Mouse (Mus musculus): ENCODE measurements around the gene Spata13. TPM values are rescaled to one million over a fixed set of nuclear protein-coding genes. Genes with fewer than 3 reads are reported as not detected.

Gene Spata13
- polyA plus RNA-seq, 1 experiment from 2014 or later, result 14.0 TPM

DNA sequence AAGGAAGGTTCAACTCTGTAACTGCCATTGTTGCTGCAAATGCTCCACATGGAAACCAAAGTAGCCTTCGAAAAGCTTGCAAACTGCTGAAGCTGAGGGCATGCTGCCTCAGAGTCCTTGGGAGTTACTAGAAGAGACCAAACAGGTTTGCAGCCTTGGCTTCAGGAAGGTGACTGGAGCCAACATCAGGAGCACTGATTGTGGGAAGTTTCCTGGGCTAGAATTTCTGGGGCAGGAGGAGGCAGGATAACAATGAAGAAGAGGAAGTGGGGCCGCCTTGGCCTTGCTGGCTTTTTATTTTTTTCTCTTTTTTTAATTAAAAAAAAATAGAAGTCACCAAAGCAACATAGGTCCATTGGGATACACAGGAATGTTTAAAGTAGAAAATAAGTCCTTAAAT, 34.8 kb upstream of the Spata13 start:
- Histone ChIP-seq H3K27ac (ENCODE audit: low read depth) (no peak overlapping the region), H3K4me2 (ENCODE audit: low read depth, low read length) (no peak overlapping the region), H3K4me1 (ENCODE audit: insufficient read depth) (no peaks in the 10 kb centered on the region; the same call in 1 of the 2 replicates), H3K9ac (replicated peaks) (no peak overlapping the region), H3K36me3 (replicated peaks; ENCODE audit: insufficient read depth, low read length) (no peaks in the 10 kb centered on the region), H3K27me3 (ENCODE audit: insufficient read depth, low read length) (no peaks in the 10 kb centered on the region), H3K9me3 (ENCODE audit: low read length) (no peaks in the 10 kb centered on the region), H3K4me3 (ENCODE audit: low read depth, low read length) (no peak overlapping the region)
- TF ChIP-seq EP300 (IDR thresholded peaks at IDR 0.05; ENCODE audit: low read depth), result no peak
- TF ChIP-seq CTCF (IDR thresholded peaks at IDR 0.05; ENCODE audit: low read depth), result no peak
- DNase-seq, result no peak
- no peak for ATAC-seq
- WGBS (ENCODE audit: insufficient replicate concordance), result 51% methylated on average over 2 of the region's 2 CpGs

GRCm38 (mm10) chr14:60605564-60605963, 28.2 kb upstream of the Spata13 start:
- Histone ChIP-seq H3K4me2 (ENCODE audit: low read depth, low read length) (no peak overlapping the region), H3K4me3 (ENCODE audit: low read depth, low read length) (no peak overlapping the region), H3K9ac (replicated peaks) (no peak overlapping the region), H3K27me3 (ENCODE audit: insufficient read depth, low read length) (no peaks in the 10 kb centered on the region), H3K36me3 (replicated peaks; ENCODE audit: insufficient read depth, low read length) (no peaks in the 10 kb centered on the region), H3K27ac (ENCODE audit: low read depth) (no peak overlapping the region), H3K4me1 (ENCODE audit: insufficient read depth) (no peaks in the 10 kb centered on the region), H3K9me3 (ENCODE audit: low read length) (no peaks in the 10 kb centered on the region)
- no peak for TF ChIP-seq CTCF (IDR thresholded peaks at IDR 0.05; ENCODE audit: low read depth)
- no peak for TF ChIP-seq EP300 (IDR thresholded peaks at IDR 0.05; ENCODE audit: low read depth)
- ATAC-seq, result no peak
- WGBS (ENCODE audit: insufficient replicate concordance), result 63% methylated on average over 2 of the region's 2 CpGs
- no peak for DNase-seq

GRCm38 (mm10) chr14:60606194-60606593, 27.6 kb upstream of the Spata13 start:
- DNase-seq, result no peak
- TF ChIP-seq CTCF (IDR thresholded peaks at IDR 0.05; ENCODE audit: low read depth) (no peak), EP300 (IDR thresholded peaks at IDR 0.05; ENCODE audit: low read depth) (no peak)
- Histone ChIP-seq H3K4me3 (ENCODE audit: low read depth, low read length) (no peak overlapping the region), H3K4me2 (ENCODE audit: low read depth, low read length) (no peak overlapping the region), H3K9ac (replicated peaks) (no peak overlapping the region), H3K36me3 (replicated peaks; ENCODE audit: insufficient read depth, low read length) (no peaks in the 10 kb centered on the region), H3K27me3 (ENCODE audit: insufficient read depth, low read length) (no peaks in the 10 kb centered on the region), H3K9me3 (ENCODE audit: low read length) (no peaks in the 10 kb centered on the region), H3K27ac (ENCODE audit: low read depth) (no peak overlapping the region), H3K4me1 (ENCODE audit: insufficient read depth) (no peaks in the 10 kb centered on the region)
- 69% methylated on average over 4 of the region's 4 CpGs for WGBS (ENCODE audit: insufficient replicate concordance)
- no peak for ATAC-seq

DNA sequence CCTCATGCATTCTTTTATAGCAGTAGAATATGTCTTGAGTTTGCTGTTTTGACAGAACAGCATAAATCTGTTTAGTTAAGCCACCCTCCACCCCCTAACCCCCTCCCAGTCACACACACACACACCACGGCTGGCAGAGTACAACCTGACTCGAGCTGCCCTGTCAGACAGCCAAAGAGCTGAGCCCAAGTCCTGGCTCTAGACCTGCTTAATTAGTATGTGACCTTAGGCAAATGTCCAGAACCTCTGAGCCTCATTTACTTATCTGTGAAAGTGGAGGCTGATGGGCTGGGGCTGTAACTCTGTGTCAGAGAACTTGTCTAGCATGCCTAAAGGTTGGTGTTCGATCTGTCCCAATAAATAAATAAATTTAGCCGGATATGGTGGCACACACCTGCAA, 26.1 kb upstream of the Spata13 start:
- Histone ChIP-seq H3K9ac (replicated peaks) (no peak overlapping the region), H3K36me3 (replicated peaks; ENCODE audit: insufficient read depth, low read length) (no peaks in the 10 kb centered on the region), H3K27ac (ENCODE audit: low read depth) (no peak overlapping the region), H3K4me3 (ENCODE audit: low read depth, low read length) (no peak overlapping the region), H3K4me1 (ENCODE audit: insufficient read depth) (no peaks in the 10 kb centered on the region), H3K9me3 (ENCODE audit: low read length) (no peaks in the 10 kb centered on the region), H3K27me3 (ENCODE audit: insufficient read depth, low read length) (no peaks in the 10 kb centered on the region), H3K4me2 (ENCODE audit: low read depth, low read length) (no peak overlapping the region)
- TF ChIP-seq EP300 (IDR thresholded peaks at IDR 0.05; ENCODE audit: low read depth) (no peak), CTCF (IDR thresholded peaks at IDR 0.05; ENCODE audit: low read depth) (no peak)
- ATAC-seq, result no peak
- 85% methylated on average over 4 of the region's 4 CpGs for WGBS (ENCODE audit: insufficient replicate concordance)
- no peak for DNase-seq

GRCm38 (mm10) chr14:60609160-60609559, 24.6 kb upstream of the Spata13 start:
- ATAC-seq (no peak), DNase-seq (no peak)
- no peak for TF ChIP-seq EP300 (IDR thresholded peaks at IDR 0.05; ENCODE audit: low read depth)
- no peak for TF ChIP-seq CTCF (IDR thresholded peaks at IDR 0.05; ENCODE audit: low read depth)
- no peaks in the 10 kb centered on the region for H3K9me3 ChIP-seq (ENCODE audit: low read length)
- WGBS (ENCODE audit: insufficient replicate concordance), result 58% methylated on average over 1 of the region's 1 CpGs
- no peaks in the 10 kb centered on the region for H3K36me3 ChIP-seq (replicated peaks; ENCODE audit: insufficient read depth, low read length)
- H3K27ac ChIP-seq (ENCODE audit: low read depth), result no peak overlapping the region
- no peak overlapping the region for H3K4me3 ChIP-seq (ENCODE audit: low read depth, low read length)
- no peaks in the 10 kb centered on the region for H3K4me1 ChIP-seq (ENCODE audit: insufficient read depth)
- H3K9ac ChIP-seq (replicated peaks), result no peak overlapping the region
- H3K27me3 ChIP-seq (ENCODE audit: insufficient read depth, low read length), result no peaks in the 10 kb centered on the region
- no peak overlapping the region for H3K4me2 ChIP-seq (ENCODE audit: low read depth, low read length)

GRCm38 (mm10) chr14:60612671-60613070, 21.1 kb upstream of the Spata13 start:
- no peaks in the 10 kb centered on the region for H3K36me3 ChIP-seq (replicated peaks; ENCODE audit: insufficient read depth, low read length)
- no peaks in the 10 kb centered on the region for H3K27me3 ChIP-seq (ENCODE audit: insufficient read depth, low read length)
- no peak overlapping the region for H3K27ac ChIP-seq (ENCODE audit: low read depth)
- H3K9me3 ChIP-seq (ENCODE audit: low read length), result no peaks in the 10 kb centered on the region
- H3K4me3 ChIP-seq (ENCODE audit: low read depth, low read length), result no peak overlapping the region
- no peak overlapping the region for H3K9ac ChIP-seq (replicated peaks)
- TF ChIP-seq CTCF (IDR thresholded peaks at IDR 0.05; ENCODE audit: low read depth) (no peak), EP300 (IDR thresholded peaks at IDR 0.05; ENCODE audit: low read depth) (no peak)
- WGBS (ENCODE audit: insufficient replicate concordance), result 53% methylated on average over 7 of the region's 7 CpGs
- DNase-seq (no peak), ATAC-seq (no peak)
- H3K4me1 ChIP-seq (ENCODE audit: insufficient read depth), result no peaks in the 10 kb centered on the region
- H3K4me2 ChIP-seq (ENCODE audit: low read depth, low read length), result no peak overlapping the region

GRCm38 (mm10) chr14:60621076-60621475, 12.7 kb upstream of the Spata13 start:
- no peak overlapping the region for H3K4me2 ChIP-seq (ENCODE audit: low read depth, low read length)
- H3K9ac ChIP-seq (replicated peaks), result no peak overlapping the region
- no peak for ATAC-seq
- no peaks in the 10 kb centered on the region for H3K36me3 ChIP-seq (replicated peaks; ENCODE audit: insufficient read depth, low read length)
- H3K27me3 ChIP-seq (ENCODE audit: insufficient read depth, low read length), result no peaks in the 10 kb centered on the region
- no peak overlapping the region for H3K4me3 ChIP-seq (ENCODE audit: low read depth, low read length)
- DNase-seq, result no peak
- 42% methylated on average over 9 of the region's 9 CpGs for WGBS (ENCODE audit: insufficient replicate concordance)
- H3K4me1 ChIP-seq (ENCODE audit: insufficient read depth), result no peaks in the 10 kb centered on the region
- H3K27ac ChIP-seq (ENCODE audit: low read depth), result no peak overlapping the region
- TF ChIP-seq CTCF (IDR thresholded peaks at IDR 0.05; ENCODE audit: low read depth), result no peak
- TF ChIP-seq EP300 (IDR thresholded peaks at IDR 0.05; ENCODE audit: low read depth), result no peak
- no peaks in the 10 kb centered on the region for H3K9me3 ChIP-seq (ENCODE audit: low read length)
